Mouse (Mus musculus): ENCODE measurements around the gene Camkmt. TPM values are rescaled to one million over a fixed set of nuclear protein-coding genes. Genes with fewer than 3 reads are reported as not detected.

Camkmt gene
- total RNA-seq, 2 experiments from 2014 or later, result 1.3 to 1.4 TPM

DNA sequence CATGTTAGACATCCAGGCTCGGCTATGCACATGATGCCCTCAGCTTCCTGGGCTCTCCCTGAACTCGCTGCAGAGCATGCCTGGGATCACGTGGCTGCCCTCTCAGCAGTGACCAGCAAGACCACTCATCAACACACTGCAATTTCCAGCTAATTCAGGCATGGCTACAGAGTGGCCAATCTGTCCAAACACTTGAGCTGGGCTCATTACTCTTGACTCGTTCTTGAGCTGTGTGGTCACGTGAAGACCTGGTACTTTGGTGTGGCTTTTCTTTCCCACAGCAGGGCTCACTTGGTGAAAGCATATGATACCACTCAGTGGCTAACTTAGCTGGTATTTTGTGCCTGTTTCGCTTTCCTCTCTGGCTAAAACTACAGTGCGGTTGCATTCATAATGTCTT, 282.2 kb downstream of the Camkmt start:
- DNase-seq, result no peak

DNA sequence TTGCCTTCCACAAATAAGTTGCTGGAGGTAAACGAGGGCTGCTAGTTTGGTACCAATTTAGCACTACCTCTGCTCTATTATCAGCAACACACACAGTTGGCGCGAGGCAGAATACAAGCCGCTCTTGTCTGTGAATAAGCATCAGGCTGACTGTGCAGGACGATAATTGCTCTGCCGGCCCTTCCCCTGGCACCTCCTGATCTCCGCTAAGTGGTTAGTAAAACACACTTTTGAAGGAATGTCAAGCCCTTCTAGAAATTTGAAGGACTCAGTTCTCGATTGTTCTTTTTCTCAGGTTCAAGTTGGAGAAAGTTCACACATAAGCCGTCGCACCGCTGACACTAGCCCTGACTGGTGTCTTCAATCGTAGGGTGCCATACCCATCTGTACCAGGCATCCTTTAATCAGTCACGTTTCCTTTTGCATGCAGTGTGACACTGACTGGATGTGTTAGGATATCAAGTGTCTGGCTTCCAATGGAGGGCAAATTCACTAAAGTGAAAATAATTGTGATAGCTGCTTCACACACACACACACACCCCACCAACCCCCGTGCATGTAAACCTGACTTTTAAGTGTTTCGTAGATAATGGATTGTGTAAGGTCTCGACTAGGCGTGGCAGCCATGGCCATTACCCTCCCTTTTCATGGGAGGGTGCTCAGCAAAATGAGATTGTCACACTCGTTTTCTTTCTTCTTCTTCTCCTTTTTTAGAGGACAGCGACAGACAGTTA, 283.9 kb downstream of the Camkmt start:
- DNase-seq, result no peak

DNA sequence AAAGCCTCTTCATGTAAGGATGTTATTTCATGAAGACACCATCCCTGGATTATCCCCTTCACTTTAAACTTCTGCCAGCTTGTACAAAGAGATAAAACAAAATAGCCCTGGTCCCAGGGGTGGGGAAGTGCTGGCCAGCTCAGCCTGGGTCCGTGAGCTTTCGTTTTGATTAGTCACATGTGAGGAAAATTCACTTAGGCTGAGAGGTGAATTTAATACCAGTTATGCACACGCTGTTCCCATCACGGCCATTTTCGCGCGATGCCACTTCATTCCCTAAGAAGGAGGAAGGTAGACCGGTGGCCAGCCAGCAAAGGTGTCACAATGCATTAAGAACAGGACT, 284.5 kb downstream of the Camkmt start:
- no peak for DNase-seq

DNA sequence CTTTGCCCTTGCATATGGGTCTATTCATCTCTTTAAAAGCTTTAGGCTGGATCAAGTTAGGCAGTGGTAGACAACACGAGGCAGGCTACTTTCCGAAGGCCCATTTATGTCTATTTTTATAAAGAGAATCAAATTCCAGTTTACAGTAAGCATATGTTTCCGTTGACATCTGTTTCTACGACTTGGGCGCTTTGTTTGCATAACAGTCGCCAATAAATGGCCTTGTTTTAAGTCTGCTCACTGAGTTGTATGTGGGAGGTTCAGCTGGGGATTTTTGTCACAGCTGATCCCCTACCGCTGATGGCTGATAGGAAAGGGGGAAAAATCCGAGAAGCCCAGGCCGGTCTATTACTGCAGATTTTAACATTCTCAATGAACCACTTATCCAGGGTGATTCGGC, 285.2 kb downstream of the Camkmt start:
- DNase-seq, result no peak

DNA sequence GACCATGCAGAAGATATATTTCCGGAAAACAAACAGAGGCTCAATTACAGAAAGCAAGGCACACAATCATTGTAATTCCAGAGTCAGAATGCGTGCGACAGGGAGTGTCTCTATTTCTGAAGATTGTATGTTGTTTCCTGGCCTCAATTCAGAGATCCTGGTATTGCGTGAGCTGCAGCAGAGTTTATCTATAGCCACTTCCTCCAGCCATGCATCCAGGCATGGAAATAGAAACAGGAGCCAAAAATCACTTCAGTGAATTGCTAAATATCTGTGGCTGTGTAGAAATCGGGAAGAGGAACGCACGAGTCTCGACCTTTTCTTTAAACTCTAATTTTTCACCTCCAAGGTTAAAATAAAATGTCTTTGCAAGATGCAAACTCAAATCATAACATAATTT, 287.1 kb downstream of the Camkmt start:
- DNase-seq, result no peak

DNA sequence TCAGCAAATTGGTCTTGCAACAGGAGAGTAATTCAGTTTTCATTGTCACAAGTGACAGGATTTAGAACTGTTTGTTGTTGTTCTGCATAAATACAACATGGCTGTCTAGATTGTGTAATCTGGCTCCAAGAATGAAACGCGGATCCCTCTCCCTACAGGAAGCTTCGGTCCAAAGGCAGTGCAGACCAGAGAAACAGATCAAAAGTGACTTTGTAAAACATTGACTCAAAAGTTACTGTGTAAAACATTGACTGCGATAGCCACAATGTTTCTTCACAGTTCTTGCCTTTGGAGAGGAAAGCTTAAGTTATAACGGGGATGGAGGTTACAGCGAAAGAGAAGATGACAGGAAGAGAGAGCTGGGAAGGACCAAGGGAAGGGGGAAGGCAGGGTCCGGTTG, 288.7 kb downstream of the Camkmt start:
- no peak for DNase-seq

DNA sequence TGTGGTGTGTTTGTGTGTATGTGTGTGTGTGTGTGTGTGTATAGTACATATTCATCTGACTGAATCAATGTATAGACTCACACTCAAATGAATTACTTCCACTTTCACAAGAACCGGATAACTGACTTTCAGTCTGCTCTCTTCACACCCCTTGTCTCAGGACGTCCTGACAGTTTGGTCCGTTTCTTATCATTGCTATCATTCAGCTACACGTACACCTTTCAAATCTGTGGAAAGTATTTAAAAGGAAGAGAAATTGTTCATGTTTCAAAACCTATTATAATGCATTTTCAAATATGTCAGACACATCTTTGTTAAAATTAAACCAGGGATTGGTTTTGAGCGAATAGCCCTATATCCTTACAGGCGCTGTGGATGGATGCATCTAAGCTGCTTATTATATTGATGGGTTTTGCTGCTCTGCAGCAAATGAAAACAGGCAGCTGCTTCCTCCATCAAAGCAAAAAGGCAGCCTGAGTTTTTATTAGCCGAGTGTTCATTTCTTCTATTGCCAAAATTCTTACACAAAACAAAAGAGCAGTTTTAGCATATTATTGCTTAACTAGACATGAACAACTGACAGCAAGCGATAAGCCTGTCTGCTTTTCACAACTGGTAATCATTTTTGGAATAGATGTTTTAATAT, 291.3 kb downstream of the Camkmt start:
- no peak for DNase-seq

DNA sequence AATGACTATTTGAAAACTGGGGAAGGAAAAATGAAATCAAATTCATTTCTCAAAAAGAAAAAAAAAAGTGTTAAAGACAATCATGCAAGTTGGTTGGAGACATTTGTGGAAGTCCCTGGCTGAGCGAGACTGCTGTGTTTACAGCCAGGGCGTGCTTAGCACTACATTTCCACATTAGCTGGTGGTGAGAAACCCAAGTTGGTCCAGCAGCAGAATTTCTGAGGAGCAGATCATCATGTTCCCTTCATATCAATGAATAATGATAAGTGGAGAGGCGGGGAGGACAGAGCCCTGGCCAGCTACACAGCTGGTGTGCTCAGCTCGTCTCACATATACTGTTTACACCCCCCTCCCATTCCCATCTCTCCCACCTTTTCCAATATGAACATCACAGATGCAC, 292.0 kb downstream of the Camkmt start:
- DNase-seq, result no peak

DNA sequence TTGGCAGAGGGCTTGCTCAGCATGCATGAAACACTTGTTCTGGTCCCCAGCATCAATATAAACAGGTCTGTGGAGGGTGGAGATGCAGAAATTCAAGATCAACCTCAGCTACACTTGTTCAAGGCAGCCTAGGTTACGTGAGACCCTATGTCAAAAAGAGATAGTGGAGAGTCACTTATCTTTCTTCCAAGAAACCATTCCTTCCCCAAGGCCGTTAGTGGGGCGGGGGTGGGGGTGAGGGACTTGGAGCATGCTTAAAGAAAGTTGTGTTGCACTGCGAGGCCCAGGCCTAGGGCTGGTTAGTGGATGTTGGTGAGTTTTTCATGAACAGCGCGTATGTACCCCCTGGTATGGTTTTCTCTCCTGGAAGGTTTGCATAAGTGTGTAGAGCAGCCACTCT, 292.6 kb downstream of the Camkmt start:
- no peak for DNase-seq

DNA sequence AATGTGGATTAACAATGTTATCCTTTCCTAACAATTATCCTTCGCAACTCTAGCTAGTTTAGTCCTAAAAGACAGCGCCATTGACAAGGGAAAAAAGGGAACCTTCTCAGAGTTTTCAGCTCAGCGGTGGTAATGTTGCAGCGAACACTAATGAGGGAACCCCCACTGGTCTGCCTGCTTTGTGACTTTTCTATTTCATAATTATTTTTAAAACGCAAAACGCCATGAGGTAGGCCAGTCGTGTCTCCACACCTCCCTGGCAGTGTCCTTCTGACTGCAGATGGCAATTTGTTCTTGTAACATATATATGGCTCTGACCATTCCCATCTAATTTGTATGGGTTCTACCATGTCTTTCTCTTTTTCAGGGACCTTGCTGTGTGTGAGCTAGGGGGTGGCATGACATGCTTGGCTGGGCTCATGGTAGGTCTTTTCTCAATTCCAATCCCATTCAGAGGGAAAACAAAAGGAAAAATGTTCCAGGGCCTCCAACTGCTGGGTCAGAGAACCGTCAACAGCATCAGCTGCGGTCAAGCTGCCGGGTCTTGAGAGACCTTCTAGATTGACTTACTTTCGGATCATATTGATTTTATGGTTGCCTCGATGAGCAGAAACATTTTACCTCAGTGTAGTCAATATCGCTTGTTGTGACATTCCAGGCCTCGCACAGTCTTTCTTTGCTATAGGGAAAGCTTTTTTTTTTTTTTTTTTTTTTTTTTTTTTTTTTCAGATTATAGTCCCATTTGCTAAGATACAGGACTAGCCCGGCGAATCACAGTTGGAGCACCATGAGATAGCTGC, 302.9 kb downstream of the Camkmt start:
- no peak for DNase-seq

DNA sequence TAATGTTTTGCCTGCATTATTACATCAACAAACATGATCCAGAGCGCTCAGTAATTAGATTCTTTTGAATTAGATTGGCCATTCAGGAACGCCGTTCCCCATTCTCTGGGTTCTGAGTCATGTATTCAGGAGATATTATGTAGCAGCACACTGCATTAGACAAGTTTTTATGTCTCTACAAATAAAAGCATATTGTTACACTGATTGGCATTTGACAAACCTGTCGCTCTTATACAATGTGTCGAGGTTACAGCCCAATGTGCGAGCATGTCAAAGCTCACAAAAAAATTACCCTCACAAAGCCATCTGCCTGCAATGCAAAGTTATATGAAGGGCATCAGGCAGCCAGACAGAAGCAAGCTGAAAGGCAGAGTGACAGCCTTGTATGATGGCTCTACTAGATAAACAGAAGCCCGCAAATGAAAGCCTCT, 303.6 kb downstream of the Camkmt start:
- DNase-seq, result no peak

DNA sequence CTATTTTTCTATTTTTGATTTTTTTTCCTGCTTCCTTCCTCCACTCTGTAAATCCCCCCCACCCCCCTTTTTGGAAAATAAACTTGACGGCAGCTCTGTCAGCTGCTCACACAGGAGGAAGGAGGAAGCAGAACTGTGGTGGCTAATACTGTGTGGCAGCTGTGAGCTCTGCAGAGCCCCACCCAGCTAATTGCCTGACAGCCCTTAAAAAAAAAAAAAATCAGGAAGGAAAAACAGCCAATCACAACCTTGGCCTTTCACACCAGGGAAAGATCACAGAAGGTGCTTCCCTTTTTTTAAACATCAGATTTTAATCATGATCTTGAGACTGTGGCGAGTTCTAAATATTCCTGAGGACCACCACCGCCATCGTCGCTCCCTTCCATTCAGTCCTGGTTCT, 305.1 kb downstream of the Camkmt start:
- no peak for DNase-seq

DNA sequence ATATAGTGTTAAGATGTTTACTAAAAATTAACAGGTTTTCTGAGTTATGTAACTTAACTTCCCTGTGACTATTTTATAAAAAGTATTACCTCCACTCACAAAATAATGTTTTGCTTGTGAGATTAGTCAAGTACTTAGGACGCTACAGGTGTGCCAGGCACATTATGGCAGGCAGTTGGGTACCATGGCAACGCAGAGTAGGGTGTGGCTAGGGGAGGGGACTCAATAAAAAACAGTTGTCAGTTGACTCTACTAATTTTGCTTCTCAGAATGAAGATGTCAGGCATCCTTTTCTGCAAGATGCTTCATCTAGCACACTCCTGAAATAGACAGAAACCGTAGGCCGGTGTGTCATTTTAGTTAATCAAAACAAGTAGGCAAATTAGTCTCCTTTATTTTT, 310.4 kb downstream of the Camkmt start:
- no peak for DNase-seq

DNA sequence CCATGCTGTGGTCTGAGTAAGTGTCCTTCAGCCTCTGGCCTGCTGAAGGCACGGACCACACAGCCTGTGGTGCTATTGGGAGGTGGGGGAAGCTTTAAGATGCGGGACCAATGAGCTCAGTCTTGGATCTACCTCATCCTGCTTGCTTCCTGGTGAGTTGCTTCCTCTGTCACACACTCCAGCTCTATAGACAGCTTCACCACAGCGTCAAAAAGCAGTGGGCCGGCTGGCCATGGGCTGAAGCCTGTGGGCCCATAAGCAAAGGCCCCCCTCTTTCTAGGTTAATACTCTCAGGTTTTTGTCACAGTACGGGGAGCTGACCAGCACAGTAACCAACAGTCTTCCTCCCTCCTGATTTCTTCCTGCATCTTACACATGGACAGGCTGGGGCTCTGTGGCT, 314.8 kb downstream of the Camkmt start:
- DNase-seq, result no peak

DNA sequence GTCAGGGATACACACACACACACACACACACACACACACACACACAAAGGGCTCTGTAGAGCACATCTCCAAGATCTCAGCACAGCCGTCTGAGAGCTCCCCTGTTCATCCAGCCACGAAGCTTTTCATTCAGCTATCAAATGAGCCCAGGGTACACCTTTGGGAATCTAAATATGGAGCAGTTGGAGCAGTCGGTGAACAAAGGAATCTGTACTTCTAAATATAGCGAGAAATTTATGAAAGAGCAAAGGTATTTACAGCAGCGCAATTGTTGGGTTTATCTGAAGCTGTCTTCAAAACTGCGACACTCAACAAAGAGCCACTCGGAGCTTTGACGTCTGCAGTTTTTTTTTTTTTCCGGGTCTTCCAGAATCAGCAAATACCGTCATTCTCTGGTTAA, 315.8 kb downstream of the Camkmt start:
- no peak for DNase-seq

DNA sequence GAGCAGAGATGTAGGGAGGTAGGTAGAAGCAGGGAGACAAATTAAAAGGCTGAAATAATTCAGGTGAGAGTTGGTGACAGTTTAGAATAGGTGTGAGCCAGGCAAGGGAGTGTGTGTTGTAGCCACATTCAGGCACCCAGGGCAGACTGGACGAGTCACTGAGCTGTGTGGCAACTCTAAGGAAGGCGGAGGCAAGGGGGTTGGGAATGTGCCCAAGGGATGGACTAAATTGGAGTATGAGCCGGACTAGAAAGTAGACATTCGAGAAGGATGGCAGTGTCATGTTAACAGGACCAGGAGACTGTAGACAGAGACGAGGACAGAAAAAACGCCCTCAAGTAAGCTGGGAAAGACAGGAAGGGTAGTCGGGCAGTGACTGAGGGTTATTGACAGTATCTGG, 338.5 kb downstream of the Camkmt start:
- peak; percentile 31 for DNase-seq

DNA sequence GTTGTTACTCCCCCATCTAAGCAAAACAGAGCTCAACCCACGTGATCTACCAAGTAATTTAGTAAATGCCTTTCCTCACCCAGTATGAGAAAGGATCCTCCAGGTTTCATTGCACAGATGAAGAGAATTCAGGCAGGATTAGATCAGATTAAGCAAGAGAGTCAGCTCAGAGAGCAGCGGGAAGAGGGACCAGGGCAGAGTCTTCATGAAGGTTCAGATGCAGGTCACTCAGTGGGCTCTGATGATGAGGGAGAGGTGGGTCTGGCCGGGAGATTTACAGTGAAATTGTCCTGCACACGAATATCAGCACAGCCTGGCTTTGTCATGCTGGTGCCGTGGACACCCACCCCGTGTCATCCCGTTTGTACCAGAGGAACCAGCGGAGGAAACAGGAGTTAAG, 342.6 kb downstream of the Camkmt start:
- no peak for DNase-seq

DNA sequence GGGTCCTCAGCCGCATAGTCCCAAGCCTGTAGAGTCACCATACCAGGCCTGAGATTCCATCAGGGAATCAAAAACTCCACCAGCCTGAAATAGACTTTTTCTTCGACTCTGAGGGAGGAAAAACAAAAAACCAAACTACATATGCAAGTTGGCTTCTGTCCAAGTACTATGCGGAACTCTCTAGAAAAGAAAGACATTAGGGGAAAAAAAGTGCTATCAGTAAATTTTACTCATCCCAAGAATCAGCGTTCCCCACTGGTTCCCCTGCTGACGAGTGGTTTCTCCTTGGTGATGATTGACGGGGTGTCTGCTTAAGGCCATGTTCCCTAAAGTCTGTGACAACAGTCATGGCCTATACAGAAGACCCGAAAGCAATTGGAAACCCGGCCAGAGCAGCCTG, 352.7 kb downstream of the Camkmt start:
- no peak for DNase-seq

DNA sequence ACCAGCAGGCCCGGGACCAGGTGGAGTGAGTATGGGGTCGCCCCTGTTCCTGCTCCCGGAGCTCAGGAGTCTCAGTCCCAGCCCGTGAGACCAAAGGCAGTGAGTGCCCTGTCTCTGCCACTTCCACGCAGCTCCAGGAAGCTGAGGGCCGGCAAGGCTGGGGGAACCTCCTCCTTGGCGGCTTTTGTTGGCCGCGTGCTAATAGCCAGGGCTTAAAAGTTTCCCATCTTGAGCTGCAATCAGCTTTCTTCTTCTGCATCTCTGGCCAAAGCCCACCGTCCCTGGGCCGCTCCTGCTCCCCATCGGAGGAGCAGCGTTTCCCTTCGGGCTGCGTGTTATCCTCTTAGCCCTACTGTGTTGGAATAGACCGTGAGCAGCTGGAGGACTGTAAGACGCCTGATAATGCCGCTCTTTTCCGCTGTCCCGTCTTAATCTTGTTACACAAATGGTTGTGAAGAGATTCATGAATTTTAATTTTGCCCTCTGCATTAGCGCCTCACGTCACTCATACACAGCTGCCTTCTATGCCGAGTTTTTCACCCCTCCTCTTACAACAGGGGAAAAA, 364.1 kb downstream of the Camkmt start:
- no peak for DNase-seq

DNA sequence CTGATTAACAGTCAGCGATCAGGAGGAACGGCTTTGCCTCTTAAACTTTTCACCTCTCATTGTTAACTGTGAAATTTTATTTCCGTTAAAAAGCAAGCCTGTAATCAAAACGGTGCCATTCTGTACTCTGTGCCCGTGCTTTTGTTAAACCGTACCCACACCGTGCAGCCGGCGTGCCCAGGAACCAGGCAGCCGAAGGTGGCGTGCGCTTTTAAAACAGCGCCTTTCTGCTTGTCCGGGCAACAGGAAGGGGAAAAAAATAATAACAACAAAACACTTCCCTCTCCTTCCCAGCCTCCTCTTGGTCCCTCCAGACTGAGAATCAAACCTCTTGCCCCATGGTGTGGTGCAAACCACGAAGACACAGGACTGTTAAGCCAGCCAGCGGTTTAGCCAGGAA, 364.7 kb downstream of the Camkmt start:
- DNase-seq, result no peak

DNA sequence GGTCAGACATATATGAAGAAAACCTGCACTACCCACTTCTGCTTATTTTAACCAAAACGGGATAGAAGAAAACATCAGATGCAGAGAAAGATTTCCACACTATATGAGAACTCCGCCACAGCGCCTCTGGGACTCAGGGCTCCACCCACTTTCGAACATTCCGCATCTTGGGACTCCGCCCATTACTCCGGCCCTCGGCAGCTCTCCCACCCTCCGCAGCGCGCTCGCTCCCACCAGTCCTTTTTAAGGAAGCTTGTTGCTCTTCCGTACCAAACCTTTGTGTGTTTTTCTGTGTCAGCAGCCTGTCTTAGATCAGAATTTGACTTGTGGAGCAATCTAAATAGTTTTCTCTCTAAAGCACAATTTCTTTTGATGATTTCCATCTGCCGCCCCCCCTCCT, 367.7 kb downstream of the Camkmt start:
- no peak for DNase-seq

DNA sequence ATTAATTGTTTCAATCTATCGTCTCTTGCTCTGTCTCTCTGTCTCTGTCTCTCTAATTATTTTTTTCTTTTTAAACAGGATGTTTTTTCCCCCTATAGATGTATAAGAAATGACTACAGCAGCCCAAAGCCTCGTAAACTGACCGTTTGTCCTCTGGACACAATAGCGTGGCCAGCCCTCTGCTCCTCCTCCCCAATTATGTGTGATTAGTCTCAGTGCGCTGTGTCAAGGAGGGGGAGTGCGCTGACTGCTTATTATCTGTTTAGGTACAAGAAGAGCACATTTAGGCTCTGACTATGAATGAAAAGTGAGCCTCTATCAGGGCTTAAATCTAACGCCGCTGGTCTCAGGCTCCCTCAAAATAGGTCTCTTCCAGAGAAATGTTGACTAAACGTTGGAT, 368.2 kb downstream of the Camkmt start:
- no peak for DNase-seq

DNA sequence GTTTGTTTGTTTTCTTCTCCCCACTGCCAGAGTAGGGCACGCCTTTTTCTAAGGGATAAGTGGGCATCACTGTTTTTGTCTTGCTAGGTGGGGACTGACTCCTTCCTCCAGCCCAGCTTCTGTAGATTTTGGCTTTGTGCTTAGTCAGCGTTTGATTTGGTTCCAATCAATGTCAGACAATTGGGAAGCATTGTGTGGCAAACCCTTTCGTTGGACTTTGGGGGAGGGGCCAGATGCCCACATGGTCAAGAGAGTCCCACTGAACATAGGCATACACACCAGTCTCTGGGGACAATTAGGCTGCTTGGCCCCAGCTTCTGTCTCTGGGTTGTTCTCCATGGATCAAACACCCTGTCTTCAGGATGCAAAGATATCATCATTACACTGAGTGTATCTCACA, 371.2 kb downstream of the Camkmt start:
- DNase-seq, result no peak
